Mouse (Mus musculus) kidney, adult 2 months (tissue): Measurements from ENCODE around the gene Rin2. TPM values are rescaled to one million over a fixed set of nuclear protein-coding genes. Genes with fewer than 3 reads are reported as not detected.

Source experiments
- DNase-seq: peaks from one replicate; pipeline ENCODE4 v3.0.0; 2021
- H3K27ac ChIP-seq: fragments of 200-500 bp; 2 replicates; pipeline ENCODE4 v1.5.1; 2012; ENCODE audit warnings: low read depth, low read length, control low read depth, inconsistent platforms; ENCODE audit not compliant: insufficient read depth
- H3K27me3 ChIP-seq: fragments of 200-500 bp; replicated peaks from 2 replicates; pipeline ENCODE4 v1.6.1; 2012; ENCODE audit warnings: mild to moderate bottlenecking, moderate library complexity, low read length, inconsistent platforms; ENCODE audit not compliant: control insufficient read depth, insufficient read depth
- H3K36me3 ChIP-seq: fragments of 200-500 bp; 2 replicates; pipeline ENCODE4 v1.6.1; 2012; ENCODE audit warnings: mild to moderate bottlenecking, moderate library complexity, low read length, inconsistent platforms; ENCODE audit not compliant: control insufficient read depth, insufficient read depth
- H3K4me1 ChIP-seq: fragments of 200-500 bp; 2 replicates; pipeline ENCODE4 v1.6.1; 2011; ENCODE audit warnings: low read length; ENCODE audit not compliant: control insufficient read depth, insufficient read depth
- H3K4me3 ChIP-seq: fragments of 200-500 bp; 2 replicates; pipeline ENCODE4 v1.5.1; 2011; ENCODE audit warnings: mild to moderate bottlenecking, low read depth, low read length, control low read depth; ENCODE audit not compliant: insufficient read depth
- CTCF ChIP-seq: fragments of 200-500 bp; conservative IDR thresholded peaks from 2 replicates; pipeline ENCODE4 v1.5.1; 2011; ENCODE audit warnings: low read depth, mild to moderate bottlenecking, control low read depth, low read length, moderate library complexity, mixed read lengths; ENCODE audit not compliant: insufficient read depth, insufficient read length
- POLR2A ChIP-seq: fragments of 200-500 bp; IDR thresholded peaks from one replicate; pipeline ENCODE4 v1.6.1; 2011; ENCODE audit warnings: low read depth, low read length, control low read depth
- WGBS: fragments of 180-500 bp; shearing (Covaris S2); methylation state at CpG from one replicate; pipeline ENCODE4 v1.1.7; 2018; 5-methylcytosine and 5-hydroxymethylcytosine counted together
- polyA plus RNA-seq: library from polyadenylated mRNA; depleted of rRNA; stranded (reverse); fragments of >200 nt; gene quantifications from 2 replicates; pipeline ENCODE4 v1.2.3, GENCODE M21; 2012

The Rin2 gene
- polyA plus RNA-seq, 1 experiment, result 18.8 TPM

DNA sequence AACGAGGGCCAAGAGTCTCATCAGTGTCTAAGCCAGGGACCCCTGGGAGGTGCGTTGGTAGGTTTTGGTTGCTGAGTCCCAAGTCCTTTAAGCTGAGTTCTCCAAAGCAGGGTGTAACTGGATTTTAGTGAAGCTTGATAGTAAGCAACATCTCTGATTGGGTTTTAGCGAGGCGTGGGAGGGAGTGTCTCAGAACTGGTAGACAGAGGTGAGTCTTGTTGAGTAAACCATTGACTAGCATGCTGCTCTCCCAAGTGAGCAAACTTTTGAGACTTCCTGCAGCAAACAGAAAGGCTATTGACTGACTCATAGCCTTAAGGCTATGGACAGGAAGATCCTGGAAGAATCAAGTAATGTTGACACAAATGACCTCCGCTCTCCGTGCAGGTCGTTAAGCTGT is 112.5 kb downstream of the Rin2 start:
- no peaks in the 10 kb centered on the region for H3K27me3 ChIP-seq
- WGBS, result 27% methylated on average over 7 of the region's 7 CpGs
- no peaks in the 10 kb centered on the region for H3K36me3 ChIP-seq
- TF ChIP-seq POLR2A (no peak), CTCF (no peak)
- peak overlapping the region; percentile 100 for H3K27ac ChIP-seq
- peak; percentile 93 for DNase-seq
- peaks cover 50% of the 10 kb centered on the region for H3K4me1 ChIP-seq
- H3K4me3 ChIP-seq, result peak overlapping the region; percentile 42

DNA sequence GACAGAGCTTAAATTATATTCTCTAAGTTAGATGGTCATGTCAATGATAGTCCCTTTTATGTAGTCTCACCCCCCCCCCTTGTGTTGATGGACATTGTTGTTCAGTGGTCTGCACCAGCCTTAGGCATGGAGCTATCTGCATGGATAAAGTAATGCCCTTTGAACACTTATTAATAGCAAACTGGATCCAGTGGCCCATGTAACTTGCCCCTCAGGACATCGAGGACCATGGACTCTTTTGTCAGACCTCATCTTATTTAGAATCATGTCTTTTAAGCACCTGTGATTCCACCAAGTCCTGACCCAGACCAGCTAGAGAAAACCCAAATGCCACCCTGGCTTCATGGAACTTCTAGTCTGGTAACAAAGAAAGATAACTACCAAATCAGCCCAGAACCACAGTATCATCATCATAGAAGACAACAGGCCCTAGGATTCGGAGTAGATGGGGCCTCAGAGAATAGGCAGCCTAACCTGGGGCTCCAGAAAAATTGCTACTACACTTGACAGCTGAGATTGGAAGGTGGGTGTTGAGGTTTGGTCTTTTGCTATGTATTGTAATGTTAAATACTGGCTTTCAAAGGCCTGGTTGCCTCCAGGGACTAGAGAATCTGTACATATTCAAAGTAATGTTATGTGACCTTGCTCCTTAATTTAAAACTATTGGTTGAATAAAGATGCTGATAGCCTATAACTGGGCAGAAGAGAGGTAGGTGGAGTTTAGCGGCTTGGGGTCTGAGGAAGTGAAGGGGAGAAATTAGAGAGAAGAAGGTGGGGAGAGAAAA is 113.7 kb downstream of the Rin2 start:
- Histone ChIP-seq H3K4me3 (no peak overlapping the region), H3K27ac (peak overlapping the region; percentile 100), H3K27me3 (no peaks in the 10 kb centered on the region), H3K36me3 (peaks cover 2% of the 10 kb centered on the region; the same call in 1 of the 2 replicates), H3K4me1 (peaks cover 56% of the 10 kb centered on the region)
- TF ChIP-seq POLR2A (no peak), CTCF (no peak)
- 75% methylated on average over 3 of the region's 3 CpGs for whole genome bisulfite sequencing
- peak; percentile 78 for DNase-seq

DNA sequence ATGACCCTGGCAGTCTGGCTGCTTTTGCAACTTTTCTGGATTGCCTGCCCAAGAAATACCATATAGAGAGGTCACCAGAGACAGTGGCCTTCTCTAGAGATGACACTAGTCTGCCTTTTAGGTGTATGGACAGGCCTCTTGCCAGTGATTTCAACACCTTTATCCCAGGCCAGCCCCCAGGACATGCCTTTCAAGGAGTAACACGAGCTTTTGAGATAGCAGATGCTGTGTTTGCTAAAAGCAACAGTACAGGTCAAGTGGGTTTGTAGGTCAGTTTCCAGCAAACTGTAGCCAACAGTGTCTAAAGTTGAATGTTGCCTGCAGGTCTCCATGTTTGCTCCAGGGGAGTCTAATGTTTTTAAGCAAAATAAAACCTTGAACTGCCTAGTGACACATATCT is 118.7 kb downstream of the Rin2 start:
- Histone ChIP-seq H3K27ac (no peak overlapping the region), H3K4me3 (no peak overlapping the region), H3K4me1 (peaks cover 44% of the 10 kb centered on the region; the same call in 1 of the 2 replicates), H3K36me3 (peaks cover 2% of the 10 kb centered on the region; the same call in 1 of the 2 replicates), H3K27me3 (no peaks in the 10 kb centered on the region)
- no peak for DNase-seq
- no peak for TF ChIP-seq POLR2A
- TF ChIP-seq CTCF, result no peak
- WGBS, result 30% methylated on average over 1 of the region's 1 CpGs

DNA sequence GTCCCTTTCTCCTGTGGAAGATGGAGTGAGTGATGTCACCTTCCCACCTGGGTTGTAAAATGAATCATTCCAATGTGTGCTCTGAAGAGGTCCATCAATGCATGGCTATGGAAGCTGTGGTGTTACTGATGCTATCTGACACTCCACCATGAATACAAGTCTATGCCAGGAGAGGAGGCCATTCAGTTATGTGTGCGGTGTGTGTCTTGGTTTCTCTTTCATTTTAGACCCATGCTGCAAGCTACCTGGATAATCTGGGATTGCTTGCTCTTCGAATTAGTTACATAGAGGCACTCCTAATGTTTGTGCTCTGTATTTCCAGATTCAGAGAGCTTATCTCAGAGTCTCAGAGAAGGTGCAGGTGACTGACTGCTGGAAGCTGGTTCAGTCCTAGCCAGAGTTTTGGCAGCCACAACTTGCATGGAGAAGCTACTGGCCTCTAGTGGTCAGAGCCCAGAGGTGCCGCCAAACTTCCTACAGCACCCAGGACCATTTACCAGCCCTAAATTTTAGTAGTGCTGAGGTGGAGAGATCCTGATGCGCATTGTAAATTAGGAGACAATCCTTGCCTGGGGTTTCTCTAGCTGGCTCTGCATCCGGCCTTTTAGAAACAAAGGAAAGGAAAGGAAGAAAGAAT is 119.4 kb downstream of the Rin2 start:
- Histone ChIP-seq H3K4me3 (no peak overlapping the region), H3K4me1 (peaks cover 41% of the 10 kb centered on the region; the same call in 1 of the 2 replicates), H3K36me3 (peaks cover 2% of the 10 kb centered on the region; the same call in 1 of the 2 replicates), H3K27me3 (no peaks in the 10 kb centered on the region), H3K27ac (no peak overlapping the region)
- WGBS, result 40% methylated on average over 5 of the region's 5 CpGs
- peak; percentile 87 for DNase-seq
- TF ChIP-seq CTCF (peak; percentile 87), POLR2A (no peak)

DNA sequence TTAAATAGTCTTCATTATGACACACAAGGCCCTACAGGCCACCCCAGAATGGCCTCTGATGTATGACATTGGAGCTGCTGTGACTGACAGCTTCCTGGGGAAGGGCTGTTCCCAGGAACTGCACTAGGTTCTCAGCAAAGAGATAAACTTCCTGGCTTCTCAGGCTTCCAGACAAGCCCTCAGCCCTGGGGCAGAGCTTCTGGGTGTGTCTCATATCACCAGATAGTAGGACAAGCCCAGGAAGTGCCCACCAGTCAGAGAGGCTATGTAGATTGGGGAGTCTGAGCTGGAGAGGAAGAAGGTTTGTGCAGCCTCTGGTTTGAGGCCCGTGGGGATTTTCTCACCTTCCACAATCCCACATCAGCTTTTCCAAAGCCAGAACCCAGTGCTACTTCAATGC is 122.8 kb downstream of the Rin2 start:
- Histone ChIP-seq H3K36me3 (peaks cover 2% of the 10 kb centered on the region; the same call in 1 of the 2 replicates), H3K27me3 (no peaks in the 10 kb centered on the region), H3K4me3 (no peak overlapping the region), H3K4me1 (peaks cover 31% of the 10 kb centered on the region; the same call in 1 of the 2 replicates), H3K27ac (peak overlapping the region; percentile 55)
- TF ChIP-seq POLR2A (no peak), CTCF (no peak)
- WGBS, result 67% methylated on average over 1 of the region's 1 CpGs
- peak; percentile 78 for DNase-seq

DNA sequence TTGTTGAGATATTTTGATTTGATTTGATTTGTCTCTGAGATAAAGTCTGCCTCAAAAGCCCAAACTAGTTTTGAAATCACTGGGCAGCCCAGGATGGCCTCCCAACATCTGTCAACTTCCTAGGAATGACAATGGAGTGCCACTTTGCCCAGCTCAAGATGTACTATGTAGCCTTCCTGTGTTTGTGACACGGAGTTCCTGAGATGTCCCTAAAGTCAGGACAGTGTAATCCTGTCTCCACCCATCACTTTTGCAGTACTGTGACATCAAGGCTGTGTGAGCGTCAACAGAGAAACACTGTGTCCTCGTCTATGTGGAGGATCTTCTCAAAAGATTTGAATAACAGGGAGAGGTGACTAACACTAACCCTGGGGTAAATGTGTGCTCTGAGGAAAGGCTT is 123.9 kb downstream of the Rin2 start:
- peak overlapping the region; percentile 55 for H3K27ac ChIP-seq
- DNase-seq, result peak; percentile 73
- TF ChIP-seq POLR2A (no peak), CTCF (no peak)
- H3K36me3 ChIP-seq, result no peaks in the 10 kb centered on the region
- 50% methylated on average over 3 of the region's 3 CpGs for WGBS
- no peaks in the 10 kb centered on the region for H3K27me3 ChIP-seq
- peaks cover 24% of the 10 kb centered on the region; the same call in 1 of the 2 replicates for H3K4me1 ChIP-seq
- no peak overlapping the region for H3K4me3 ChIP-seq
